Mouse (Mus musculus) olfactory bulb, adult 2 months (tissue): ENCODE data around the gene Tnfrsf9. TPM values are rescaled to one million over a fixed set of nuclear protein-coding genes. Genes with fewer than 3 reads are reported as not detected.
A peak's percentile ranks its signal among the peaks of the same experiment; 100 is the strongest.

Experiments
- H3K27ac ChIP-seq: fragments of 200-500 bp; 2 replicates; pipeline ENCODE4 v1.5.1; 2012; ENCODE audit warnings: low read depth, low read length; ENCODE audit not compliant: insufficient read depth
- H3K4me1 ChIP-seq: fragments of 200-500 bp; 2 replicates; pipeline ENCODE4 v1.6.1; 2012; ENCODE audit warnings: low read length; ENCODE audit not compliant: control insufficient read depth, insufficient read depth
- H3K4me3 ChIP-seq: fragments of 200-500 bp; 2 replicates; pipeline ENCODE4 v1.5.1; 2012; ENCODE audit warnings: mild to moderate bottlenecking, low read depth, low read length, moderate library complexity; ENCODE audit not compliant: insufficient read depth
- CTCF ChIP-seq: fragments of 200-500 bp; IDR thresholded peaks from 2 replicates; pipeline ENCODE4 v1.5.1; 2012; ENCODE audit warnings: low read depth, mild to moderate bottlenecking, low read length, moderate library complexity; ENCODE audit not compliant: insufficient read depth
- POLR2A ChIP-seq: fragments of 200-500 bp; IDR thresholded peaks from 2 replicates; pipeline ENCODE4 v1.6.1; 2012; ENCODE audit warnings: mild to moderate bottlenecking, low read depth, low read length, moderate library complexity; ENCODE audit not compliant: insufficient read depth
- WGBS: fragments of 180-500 bp; shearing (Covaris S2); methylation state at CpG from one replicate; pipeline ENCODE4 v1.1.7; 2018; 5-methylcytosine and 5-hydroxymethylcytosine counted together
- polyA plus RNA-seq: library from polyadenylated mRNA; stranded (reverse); fragments of >200 nt; gene quantifications from 2 replicates; pipeline ENCODE4 v1.2.4, GENCODE M21; 2012; ENCODE audit warnings: low replicate concordance; ENCODE audit not compliant: missing spikeins, insufficient read depth, insufficient read length

Tnfrsf9 gene
- polyA plus RNA-seq, 1 experiment = not detected

- Histone ChIP-seq H3K4me1 (no peaks in the 10 kb centered on the region), H3K27ac (no peak overlapping the region), H3K4me3 (no peak overlapping the region)
- WGBS = 43% methylated on average over 20 of the region's 20 CpGs
- TF ChIP-seq POLR2A (no peak), CTCF (no peak)
These were observed 24.9 kb upstream of the Tnfrsf9 start for GRCm38 (mm10) chr4:150889273-150889954.

DNA sequence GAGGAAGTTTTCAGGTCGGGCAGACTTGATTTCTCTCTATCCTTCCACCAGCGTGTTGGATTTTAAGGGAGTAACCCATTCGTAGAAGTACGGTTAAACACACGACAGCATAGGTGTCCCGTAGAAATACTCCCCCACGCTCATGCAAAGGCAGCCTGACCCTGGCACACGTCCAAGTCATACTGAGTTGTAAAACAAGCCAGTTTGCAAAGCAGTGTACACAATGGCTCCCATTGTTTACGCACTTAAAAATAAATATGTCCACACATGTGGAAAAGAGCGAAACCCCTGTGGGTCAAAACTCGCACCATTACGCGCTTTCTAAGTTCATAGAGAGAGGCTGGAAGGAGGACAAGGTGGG, 24.4 kb upstream of the Tnfrsf9 start:
- no peak overlapping the region for H3K27ac ChIP-seq
- H3K4me3 ChIP-seq = no peak overlapping the region
- TF ChIP-seq CTCF (no peak), POLR2A (no peak)
- WGBS = 31% methylated on average over 13 of the region's 13 CpGs
- no peaks in the 10 kb centered on the region for H3K4me1 ChIP-seq

- WGBS = 85% methylated on average over 5 of the region's 5 CpGs
- H3K27ac ChIP-seq = no peak overlapping the region
- H3K4me3 ChIP-seq = no peak overlapping the region
- TF ChIP-seq POLR2A (no peak), CTCF (no peak)
- H3K4me1 ChIP-seq = no peaks in the 10 kb centered on the region
These were observed 23.1 kb upstream of the Tnfrsf9 start for GRCm38 (mm10) chr4:150891308-150891707.

DNA sequence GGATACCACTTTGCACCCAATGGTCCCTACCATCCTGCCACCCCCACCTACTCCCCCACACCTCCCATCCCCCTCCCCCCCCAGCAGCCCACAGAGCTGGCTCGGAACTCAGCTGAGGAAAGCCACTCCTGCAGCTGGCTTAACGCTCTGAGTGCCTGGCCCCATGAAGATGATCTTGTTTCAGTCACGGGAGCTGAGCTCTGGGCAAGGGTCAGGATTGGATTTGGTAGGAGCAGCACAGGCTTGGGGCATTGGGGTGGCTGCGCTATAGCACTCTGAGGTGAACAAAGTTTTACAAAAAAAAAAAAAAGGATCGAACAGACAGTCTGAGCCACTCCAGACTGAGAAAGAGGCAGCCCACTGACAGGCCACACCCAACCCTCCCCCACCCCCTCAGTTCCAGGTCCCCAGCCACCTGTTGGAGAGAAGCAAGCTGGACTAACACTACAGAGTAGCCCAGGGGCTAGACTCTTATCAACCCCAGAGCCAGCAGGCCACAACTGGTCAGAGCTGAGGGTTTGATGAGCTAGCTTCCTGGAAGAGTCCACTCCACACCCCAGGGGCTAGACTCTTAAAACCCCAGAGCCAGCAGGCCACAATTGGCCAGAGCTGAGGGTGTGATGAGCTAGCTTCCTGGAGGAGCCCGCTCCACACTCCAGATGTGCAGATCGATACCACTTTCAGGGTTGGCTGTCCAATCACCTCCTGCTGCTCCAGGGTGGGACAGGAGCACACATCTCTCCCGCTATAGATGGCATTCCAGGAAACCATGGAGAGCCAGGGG, 19.5 kb upstream of the Tnfrsf9 start:
- Histone ChIP-seq H3K4me3 (no peak overlapping the region), H3K27ac (no peak overlapping the region), H3K4me1 (no peaks in the 10 kb centered on the region)
- 77% methylated on average over 8 of the region's 8 CpGs for WGBS
- TF ChIP-seq POLR2A (no peak), CTCF (no peak)

- no peak for TF ChIP-seq POLR2A
- no peak for TF ChIP-seq CTCF
- Histone ChIP-seq H3K27ac (no peak overlapping the region), H3K4me3 (no peak overlapping the region), H3K4me1 (peaks cover 3% of the 10 kb centered on the region; the same call in 1 of the 2 replicates)
- WGBS = 96% methylated on average over 26 of the region's 26 CpGs
These were observed 17.3 kb upstream of the Tnfrsf9 start for GRCm38 (mm10) chr4:150896896-150897624.

DNA sequence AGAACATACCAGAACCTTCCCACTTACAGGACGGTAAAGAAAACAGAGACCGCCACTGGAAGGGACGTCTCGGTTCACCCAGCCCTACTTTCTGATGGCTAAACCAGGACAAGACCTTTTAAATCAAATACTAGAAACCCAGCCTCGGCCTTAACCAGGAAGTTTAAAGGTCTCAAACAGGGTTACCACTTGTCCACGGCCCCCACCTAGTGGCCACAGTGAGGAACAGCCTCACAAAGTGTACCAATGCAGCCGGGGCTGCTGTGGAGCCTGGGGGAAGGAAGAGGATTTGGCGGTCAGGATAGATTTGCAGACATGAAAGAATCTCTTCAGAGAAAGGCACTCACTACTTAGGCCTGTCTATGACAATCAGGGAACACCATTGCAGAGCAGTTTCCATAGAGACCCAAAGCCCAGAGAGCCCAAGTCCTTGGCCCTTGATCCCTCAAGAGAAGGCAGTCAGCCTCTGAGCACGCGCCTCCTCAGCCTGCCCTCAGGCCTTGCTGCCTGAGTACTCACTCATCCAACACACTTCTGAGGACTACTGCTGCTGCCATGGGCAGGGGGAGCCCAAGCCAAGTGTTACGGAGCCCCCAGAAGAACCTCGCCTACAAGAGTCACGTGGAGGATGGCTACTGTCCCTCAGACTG, 15.5 kb upstream of the Tnfrsf9 start:
- TF ChIP-seq POLR2A (no peak), CTCF (peak; percentile 69)
- no peak overlapping the region for H3K27ac ChIP-seq
- 57% methylated on average over 13 of the region's 13 CpGs for WGBS
- H3K4me3 ChIP-seq = no peak overlapping the region
- H3K4me1 ChIP-seq = peaks cover 3% of the 10 kb centered on the region; the same call in 1 of the 2 replicates

DNA sequence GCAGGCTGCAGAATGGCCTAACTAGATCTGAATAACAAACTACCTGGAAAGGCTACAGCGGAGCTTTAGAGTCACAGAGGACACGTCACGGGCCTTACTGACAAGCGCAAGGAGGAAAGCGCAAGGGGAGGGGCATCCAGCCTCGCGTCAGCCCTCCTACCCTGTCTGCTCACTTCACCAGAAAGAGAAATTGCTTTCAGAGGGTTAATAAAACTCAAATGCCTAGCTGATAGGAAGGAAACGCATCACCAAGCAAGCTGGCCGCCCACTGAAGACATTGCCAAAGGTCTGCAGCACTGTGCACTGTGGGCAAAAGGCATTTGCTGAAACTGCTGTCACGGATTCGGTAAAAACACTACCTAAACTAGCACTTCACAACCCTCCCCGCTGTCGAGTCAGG, 13.9 kb upstream of the Tnfrsf9 start:
- TF ChIP-seq CTCF = no peak
- no peak for TF ChIP-seq POLR2A
- Histone ChIP-seq H3K27ac (no peak overlapping the region), H3K4me3 (no peak overlapping the region), H3K4me1 (peaks cover 3% of the 10 kb centered on the region; the same call in 1 of the 2 replicates)
- 94% methylated on average over 13 of the region's 13 CpGs for WGBS

- H3K4me1 ChIP-seq = peaks cover 3% of the 10 kb centered on the region; the same call in 1 of the 2 replicates
- TF ChIP-seq CTCF (peak; percentile 68; the same call in 1 of the 2 replicates), POLR2A (no peak)
- 45% methylated on average over 9 of the region's 9 CpGs for WGBS
- no peak overlapping the region for H3K27ac ChIP-seq
- H3K4me3 ChIP-seq = no peak overlapping the region
These were observed 12.7 kb upstream of the Tnfrsf9 start for GRCm38 (mm10) chr4:150901651-150902050.

DNA sequence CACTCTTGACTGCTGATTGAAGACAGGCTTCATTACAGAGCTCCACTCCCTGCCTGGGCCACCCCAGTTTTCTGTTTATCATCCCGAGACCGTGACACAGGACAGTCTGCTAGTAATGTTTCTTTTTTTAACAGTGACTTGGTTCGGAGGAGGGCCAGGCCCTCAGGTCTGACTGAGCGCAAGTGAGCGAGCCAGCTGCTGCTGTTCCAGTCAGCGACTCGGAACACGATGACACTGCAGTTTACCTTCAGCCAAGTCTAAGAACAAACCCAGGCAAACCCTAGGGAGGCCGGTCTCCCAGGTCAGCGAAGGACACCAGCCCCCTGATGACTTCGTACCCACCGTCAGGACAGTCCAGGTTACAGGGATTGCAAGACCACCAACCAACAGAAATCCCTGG, 12.3 kb upstream of the Tnfrsf9 start:
- Histone ChIP-seq H3K27ac (no peak overlapping the region), H3K4me3 (no peak overlapping the region), H3K4me1 (peaks cover 3% of the 10 kb centered on the region; the same call in 1 of the 2 replicates)
- no peak for TF ChIP-seq CTCF
- TF ChIP-seq POLR2A = no peak
- WGBS = 89% methylated on average over 12 of the region's 12 CpGs
